Mouse (Mus musculus) embryo, embryonic 11 days (tissue): Measurements from ENCODE around the gene Pcdh7.

Experiments
- DNase-seq: peaks from one replicate; pipeline ENCODE4 v3.0.0-alpha.2; 2015

Pcdh7 gene

GRCm38 (mm10) chr5:57934666-57935065, 216.9 kb downstream of the Pcdh7 start:
- no peak for DNase-seq

- DNase-seq: no peak
Observed at GRCm38 (mm10) chr5:57940457-57940856, 222.7 kb downstream of the Pcdh7 start.

DNA sequence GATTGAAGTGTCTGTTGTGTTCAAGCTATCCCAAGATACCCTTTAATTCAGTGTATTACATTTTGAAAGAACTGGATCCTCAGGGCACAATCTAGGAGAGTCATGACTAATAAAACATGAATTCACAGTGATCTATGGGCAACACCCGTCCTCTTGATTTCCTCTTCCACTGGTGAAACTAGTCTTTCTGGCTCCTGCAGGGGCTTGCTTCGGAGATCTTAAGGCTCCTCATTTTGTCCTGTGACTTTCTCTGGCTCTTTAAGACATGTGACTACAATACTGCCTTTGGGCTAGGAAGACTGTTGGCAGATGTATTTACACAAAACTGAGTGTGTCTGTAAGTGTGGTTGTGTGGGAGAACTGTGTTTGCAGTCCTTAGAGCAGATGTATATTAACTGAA, 225.4 kb downstream of the Pcdh7 start:
- DNase-seq: no peak

GRCm38 (mm10) chr5:57943611-57944010, 225.8 kb downstream of the Pcdh7 start:
- DNase-seq: no peak

DNA sequence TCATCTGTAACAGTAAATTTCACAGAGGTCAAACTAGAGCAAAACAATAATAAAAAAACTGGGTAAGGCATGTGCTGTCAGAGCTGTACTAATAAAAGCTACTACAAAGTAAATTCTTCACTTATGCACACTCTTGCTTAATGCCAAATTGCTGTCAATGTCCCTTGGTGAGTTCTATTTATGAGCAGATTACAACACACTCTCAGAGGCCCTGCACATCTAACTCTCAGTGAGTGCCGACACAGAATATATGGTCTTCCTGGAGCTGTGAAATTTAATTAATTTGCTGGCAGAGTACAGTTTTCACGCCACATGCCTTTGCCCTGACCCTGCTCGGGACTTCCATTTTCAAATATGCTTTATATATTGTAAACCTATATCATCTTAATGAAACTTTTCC, 227.7 kb downstream of the Pcdh7 start:
- no peak for DNase-seq

DNA sequence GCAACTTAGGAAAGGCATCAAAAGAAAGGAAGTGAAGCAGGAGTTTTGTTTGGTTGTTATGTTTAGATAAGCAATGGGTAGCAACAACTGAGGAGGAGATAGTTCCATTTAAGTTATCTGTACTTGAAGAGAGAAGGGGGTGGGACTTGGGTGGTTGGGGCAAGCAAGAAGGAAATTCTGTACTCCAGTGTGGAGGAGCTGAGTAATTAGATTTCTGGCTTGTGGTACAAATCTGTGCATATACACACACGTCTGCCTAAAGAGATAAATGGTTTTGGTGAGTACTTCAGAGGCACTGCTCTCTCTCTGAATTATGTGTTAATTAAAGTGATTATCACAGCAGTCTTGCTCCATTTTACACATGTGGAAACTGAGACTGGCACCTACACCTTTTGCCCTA, 241.6 kb downstream of the Pcdh7 start:
- DNase-seq: no peak

- no peak for DNase-seq
Observed at GRCm38 (mm10) chr5:57963792-57964191, 246.0 kb downstream of the Pcdh7 start.

GRCm38 (mm10) chr5:57964201-57964600, 246.4 kb downstream of the Pcdh7 start:
- no peak for DNase-seq

DNA sequence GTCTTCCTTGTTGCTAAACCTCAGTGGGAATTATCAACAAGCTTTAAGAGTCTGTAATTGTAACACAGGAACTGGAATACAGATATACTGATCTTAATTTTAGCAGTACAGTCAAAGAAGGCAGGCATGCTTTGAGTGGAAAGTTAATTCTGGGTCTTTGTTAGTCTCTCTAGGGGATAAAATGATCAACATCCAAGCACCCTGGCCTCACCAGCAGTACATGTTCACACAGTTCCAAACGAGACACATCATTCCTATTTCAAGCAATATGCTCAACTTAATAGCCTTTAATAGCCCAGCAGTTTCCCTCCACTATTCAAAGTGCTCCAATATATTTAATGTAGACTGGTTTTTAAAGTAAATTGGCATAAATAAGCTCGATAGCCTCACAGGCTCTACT, 275.8 kb downstream of the Pcdh7 start:
- no peak for DNase-seq

DNA sequence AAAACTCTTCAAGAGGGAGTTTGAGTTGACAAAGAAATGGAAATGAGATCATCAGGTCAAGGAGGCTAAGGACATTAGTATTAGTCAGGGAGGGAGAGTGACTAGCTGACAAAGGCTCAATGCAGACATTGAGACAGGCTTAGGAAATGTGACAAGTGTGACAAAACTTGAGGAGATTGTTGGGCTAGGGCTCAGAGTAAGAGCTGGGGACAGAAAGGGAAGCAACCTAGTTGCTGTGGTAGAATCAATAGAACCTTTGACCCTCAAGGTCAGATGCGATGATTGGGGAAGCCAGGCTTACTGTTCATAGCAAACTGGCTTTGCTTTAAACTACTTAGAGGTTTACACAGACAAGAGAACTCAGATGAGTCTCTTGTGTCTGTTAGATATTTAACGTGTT, 303.6 kb downstream of the Pcdh7 start:
- peak; percentile 12 for DNase-seq

DNA sequence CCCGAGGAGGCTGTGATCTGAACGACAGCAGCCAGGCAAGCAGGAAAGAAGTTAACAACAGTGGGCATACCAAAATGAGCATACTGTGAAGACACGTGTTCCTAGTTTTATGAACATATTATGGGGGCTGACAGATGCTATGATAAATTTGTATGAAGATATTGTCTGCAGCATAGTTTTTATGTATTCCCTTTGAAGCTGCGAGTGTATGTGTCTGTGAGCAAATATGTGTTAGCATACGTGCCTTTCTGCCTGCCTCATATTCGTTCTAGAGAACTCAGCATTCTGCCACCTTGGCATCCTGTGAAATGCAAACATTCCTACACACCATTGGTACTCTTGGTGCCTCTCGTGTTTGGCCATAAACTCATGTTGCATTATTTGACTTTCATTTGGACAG, 307.4 kb downstream of the Pcdh7 start:
- DNase-seq: no peak

- DNase-seq: peak; percentile 52
Observed at GRCm38 (mm10) chr5:58025759-58026158, 308.0 kb downstream of the Pcdh7 start.

DNA sequence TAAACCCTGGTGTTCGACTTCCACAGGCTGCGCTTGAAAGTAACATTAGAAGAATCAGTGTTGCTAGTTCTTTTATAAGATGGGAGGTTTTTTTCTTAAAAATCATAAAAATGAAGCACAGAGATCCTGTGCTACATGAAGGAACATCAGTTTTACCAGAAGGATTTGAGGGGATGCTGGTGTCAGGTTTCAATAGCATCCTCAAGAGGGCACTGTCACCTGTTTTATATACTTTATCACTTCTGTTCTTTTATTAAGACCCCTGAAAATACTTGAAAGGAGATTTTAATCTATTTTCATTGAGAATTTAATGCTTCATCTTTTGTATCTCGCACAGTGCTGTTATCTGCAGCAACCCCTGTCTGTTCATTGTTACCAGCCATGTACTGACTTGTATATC, 322.1 kb downstream of the Pcdh7 start:
- peak; percentile 23 for DNase-seq

GRCm38 (mm10) chr5:58044216-58044615, 326.4 kb downstream of the Pcdh7 start:
- no peak for DNase-seq

DNA sequence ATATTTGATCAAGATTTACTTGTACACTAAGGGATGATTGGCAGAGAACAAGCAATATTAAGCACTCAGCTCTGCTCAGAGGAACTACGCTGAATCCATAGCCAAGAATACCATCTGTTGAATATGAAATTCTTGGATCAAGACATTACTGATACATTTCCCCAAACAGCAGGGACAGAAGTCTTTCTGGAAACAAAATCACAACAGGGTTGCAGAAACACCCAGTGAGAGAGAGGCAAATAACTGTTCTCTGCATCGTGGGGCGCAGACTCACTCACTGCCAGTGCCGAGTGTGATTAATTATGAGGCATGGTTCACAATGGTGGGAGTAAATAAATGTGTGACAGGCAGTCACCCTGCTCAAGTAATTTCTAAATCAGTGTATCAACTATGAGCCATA, 363.3 kb downstream of the Pcdh7 start:
- no peak for DNase-seq

DNA sequence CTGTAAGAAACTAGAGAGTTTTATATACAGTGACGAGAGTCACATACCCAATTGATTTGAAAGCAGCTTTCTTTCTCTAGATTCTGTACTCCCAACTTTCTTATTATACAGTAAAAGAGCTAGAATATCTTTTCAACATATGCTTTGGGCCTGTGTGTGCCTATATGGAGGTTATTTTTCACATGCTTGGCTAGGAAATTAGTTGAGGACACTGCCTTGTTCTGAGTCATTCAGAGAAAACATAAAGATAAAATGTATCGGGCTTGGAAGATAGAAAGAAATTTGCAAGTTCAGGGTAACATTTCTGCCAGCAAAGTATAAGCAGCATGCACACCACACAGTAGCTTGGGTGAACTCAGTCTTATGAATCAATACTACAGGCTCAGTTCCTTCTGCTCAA, 364.5 kb downstream of the Pcdh7 start:
- no peak for DNase-seq

GRCm38 (mm10) chr5:58083056-58083455, 365.3 kb downstream of the Pcdh7 start:
- no peak for DNase-seq

GRCm38 (mm10) chr5:58083972-58084371, 366.2 kb downstream of the Pcdh7 start:
- no peak for DNase-seq

DNA sequence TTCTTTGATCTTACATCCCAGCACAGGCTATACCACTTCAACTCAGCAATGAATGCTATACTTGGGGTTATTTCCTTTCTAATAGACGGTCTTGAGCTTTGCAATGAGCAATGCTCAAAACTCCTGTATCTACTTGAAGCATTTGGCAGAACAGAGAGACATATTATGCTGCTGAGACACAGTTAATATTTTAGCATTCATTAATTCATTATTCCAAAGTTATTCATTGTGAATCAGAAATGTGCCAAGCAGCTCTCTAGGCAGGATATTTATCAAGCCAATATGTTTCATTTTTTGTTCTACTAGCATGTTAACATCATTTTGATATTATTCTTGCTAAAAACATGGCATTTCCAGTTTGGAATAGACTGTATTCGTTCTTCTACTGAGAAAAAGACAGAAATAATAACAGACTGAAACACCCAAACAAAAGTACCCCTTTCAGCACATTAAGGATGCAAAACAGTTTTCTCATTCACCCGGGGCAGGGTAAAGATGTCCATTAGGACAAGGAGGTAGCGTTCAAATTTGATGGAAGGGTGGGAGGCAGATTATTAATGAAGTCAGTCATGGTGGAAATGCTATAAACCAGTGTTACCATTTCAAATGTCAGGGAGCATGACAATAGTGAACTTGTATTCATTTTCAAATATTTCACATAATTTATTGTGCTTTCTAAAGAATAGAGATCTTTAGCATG, 391.0 kb downstream of the Pcdh7 start:
- DNase-seq: no peak

- no peak for DNase-seq
Observed at GRCm38 (mm10) chr5:58116096-58116495, 398.3 kb downstream of the Pcdh7 start.

DNA sequence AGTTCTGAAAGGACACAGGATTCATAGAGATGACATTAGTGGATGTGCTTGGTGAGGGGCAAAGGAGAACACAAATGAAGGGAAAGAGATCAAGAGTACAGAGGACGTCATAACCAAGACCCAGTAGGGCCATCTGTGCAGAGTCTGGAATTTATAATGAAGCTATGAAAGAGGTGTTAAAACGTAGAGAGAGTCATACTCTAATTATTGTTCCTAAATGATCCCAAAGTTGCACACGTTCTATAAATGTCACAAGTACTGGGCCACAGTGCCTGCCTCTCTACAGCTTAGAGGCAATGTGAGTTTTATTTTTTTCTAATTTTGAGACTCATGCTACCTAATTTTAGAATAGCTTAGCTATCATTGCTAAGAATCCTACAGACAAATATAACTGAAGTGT, 400.1 kb downstream of the Pcdh7 start:
- DNase-seq: no peak

DNA sequence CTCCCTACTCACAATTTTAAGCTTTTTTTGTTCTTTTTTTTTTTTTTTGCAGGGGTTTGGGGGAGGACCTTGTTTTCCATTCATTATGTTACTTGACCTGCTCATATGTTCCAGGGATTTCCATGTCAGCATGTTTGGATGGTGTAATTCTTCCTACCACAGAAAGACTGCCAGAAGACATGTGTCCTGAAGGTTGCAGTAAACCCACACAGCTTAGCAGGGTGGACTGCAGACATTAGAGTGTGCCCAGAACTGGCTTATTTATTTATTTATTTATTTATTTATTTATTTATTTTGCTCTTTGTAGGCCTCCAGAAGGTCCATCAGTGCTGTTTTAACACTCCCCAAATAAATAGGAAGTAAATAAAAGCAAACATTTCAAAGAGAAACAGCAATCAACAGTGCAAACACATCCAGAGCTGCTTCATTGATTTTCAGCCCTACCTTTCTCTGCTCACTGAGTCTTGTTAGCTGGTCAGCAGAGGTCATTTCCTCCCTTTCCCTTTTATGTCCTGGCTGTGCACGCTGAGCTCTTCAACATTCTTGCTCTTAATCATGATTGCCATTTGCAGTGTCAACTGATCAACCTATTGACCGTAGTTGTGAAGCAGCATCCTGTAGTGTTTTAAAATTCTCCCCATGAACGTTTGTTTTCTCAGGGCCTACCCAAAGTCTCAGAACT, 401.3 kb downstream of the Pcdh7 start:
- DNase-seq: peak; percentile 18

- no peak for DNase-seq
Observed at GRCm38 (mm10) chr5:58143897-58144296, 426.1 kb downstream of the Pcdh7 start.

GRCm38 (mm10) chr5:58153966-58154365, 436.2 kb downstream of the Pcdh7 start:
- no peak for DNase-seq

DNA sequence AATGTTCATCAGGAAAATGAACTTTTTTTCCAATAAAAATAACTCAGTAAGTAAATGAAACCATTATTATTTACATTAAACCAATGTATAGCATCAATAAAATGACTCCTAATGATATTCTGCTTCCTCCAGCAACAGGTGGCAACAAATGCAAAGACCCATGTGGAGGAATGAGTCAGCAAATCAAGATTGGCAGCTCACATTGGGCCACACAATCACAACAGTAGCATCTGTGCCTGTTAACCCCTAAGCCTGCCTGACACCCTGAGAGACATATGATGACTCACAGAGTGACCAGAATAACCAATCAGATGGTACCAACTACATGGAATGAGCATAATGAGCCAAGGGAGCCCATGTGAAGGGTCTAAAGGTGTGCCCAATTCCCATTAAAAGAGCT, 454.5 kb downstream of the Pcdh7 start:
- DNase-seq: no peak
